Mouse (Mus musculus) MEL (cell line): ENCODE data around the gene 6820408C15Rik. TPM values are rescaled to one million over a fixed set of nuclear protein-coding genes. Genes with fewer than 3 reads are reported as not detected.

ENCODE experiments used
- DNase-seq: peaks from one replicate; pipeline ENCODE4 v3.0.0; 2011; ENCODE audit warnings: low read depth, low spot score
- H3K27ac ChIP-seq: 2 replicates; pipeline ENCODE4 v1.5.1; 2012; ENCODE audit warnings: low read depth, mild to moderate bottlenecking, control low read depth, low read length, moderate library complexity; ENCODE audit not compliant: control insufficient read depth
- H3K27me3 ChIP-seq, 2 experiments: fragments of 150-350 bp in 1 of 2; sonication (generic) in 1 of 2; 2 replicates each; pipeline ENCODE4 v1.6.1; 2012; ENCODE audit warnings: low read length in 2 of 2, mild to moderate bottlenecking in 2 of 2, improper control_type of control experiment in 1 of 2, moderate library complexity in 1 of 2; ENCODE audit not compliant: insufficient read depth in 2 of 2, control insufficient read depth in 1 of 2
- H3K36me3 ChIP-seq, 2 experiments: 2 replicates each; pipeline ENCODE4 v1.6.1; 2012 to 2014; ENCODE audit warnings: low read length in 2 of 2, improper control_type of control experiment in 1 of 2, inconsistent platforms in 1 of 2, mild to moderate bottlenecking in 1 of 2; ENCODE audit not compliant: insufficient read depth in 2 of 2, control insufficient read depth in 1 of 2
- H3K4me1 ChIP-seq, 2 experiments: fragments of 150-350 bp in 1 of 2; sonication (generic) in 1 of 2; 2 replicates each; pipeline ENCODE4 v1.6.1; 2012; ENCODE audit warnings: low read length in 2 of 2, improper control_type of control experiment in 1 of 2, mild to moderate bottlenecking in 1 of 2; ENCODE audit not compliant: insufficient read depth in 2 of 2, control insufficient read depth in 1 of 2
- H3K4me3 ChIP-seq, 2 experiments: fragments of 150-350 bp in 1 of 2; sonication (generic) in 1 of 2; 2 replicates each; pipeline ENCODE4 v1.5.1; 2012; ENCODE audit warnings: low read depth in 2 of 2, low read length in 2 of 2, mild to moderate bottlenecking in 2 of 2, moderate library complexity in 2 of 2, control low read depth in 1 of 2, improper control_type of control experiment in 1 of 2; ENCODE audit not compliant: control insufficient read depth in 1 of 2, insufficient read depth in 1 of 2
- H3K79me2 ChIP-seq: 2 replicates; pipeline ENCODE4 v1.6.1; 2012; ENCODE audit warnings: mild to moderate bottlenecking, low read length, moderate library complexity; ENCODE audit not compliant: control insufficient read depth, poor library complexity, insufficient read depth
- H3K9ac ChIP-seq: 2 replicates; pipeline ENCODE4 v1.6.1; 2012; ENCODE audit warnings: low read depth, mild to moderate bottlenecking, control low read depth, low read length, moderate library complexity; ENCODE audit not compliant: control insufficient read depth, poor library complexity, severe bottlenecking
- H3K9me3 ChIP-seq: fragments of 150-350 bp; sonication (generic); replicated peaks from 2 replicates; pipeline ENCODE4 v1.6.1; 2012; ENCODE audit warnings: mild to moderate bottlenecking, low read length, improper control_type of control experiment, moderate library complexity; ENCODE audit not compliant: insufficient read depth
- BHLHE40 ChIP-seq: IDR thresholded peaks from 2 replicates; pipeline ENCODE4 v1.6.1; 2012; ENCODE audit warnings: low read depth, mild to moderate bottlenecking, inconsistent platforms, low read length, improper control_type of control experiment, borderline replicate concordance
- CHD1 ChIP-seq: IDR thresholded peaks from 2 replicates; pipeline ENCODE4 v1.6.1; 2012; ENCODE audit warnings: low read depth, mild to moderate bottlenecking, inconsistent platforms, low read length, improper control_type of control experiment
- CHD2 ChIP-seq: IDR thresholded peaks from 2 replicates; pipeline ENCODE4 v1.6.1; 2011; ENCODE audit warnings: low read length, improper control_type of control experiment
- CTCF ChIP-seq, 3 experiments: IDR thresholded peaks in 2 of 3; conservative IDR thresholded peaks in 1 of 3; 2 replicates each; pipeline ENCODE4 v1.5.1; 2011 to 2012; ENCODE audit warnings: low read length in 3 of 3, low read depth in 2 of 3, mild to moderate bottlenecking in 2 of 3, improper control_type of control experiment in 1 of 3, inconsistent platforms in 1 of 3, mixed read lengths in 1 of 3, moderate library complexity in 1 of 3; ENCODE audit not compliant: control insufficient read depth in 1 of 3, insufficient read depth in 1 of 3, poor library complexity in 1 of 3, severe bottlenecking in 1 of 3
- E2F4 ChIP-seq: IDR thresholded peaks from 2 replicates; pipeline ENCODE4 v1.6.1; 2011; ENCODE audit warnings: low read depth, low read length, improper control_type of control experiment, borderline replicate concordance
- ELF1 ChIP-seq: IDR thresholded peaks from 2 replicates; pipeline ENCODE4 v1.6.1; 2014; ENCODE audit warnings: low read depth, mild to moderate bottlenecking, inconsistent platforms, low read length, improper control_type of control experiment, moderate library complexity
- GABPA ChIP-seq: IDR thresholded peaks from 2 replicates; pipeline ENCODE4 v1.6.1; 2012; ENCODE audit warnings: low read depth, mild to moderate bottlenecking, inconsistent platforms, low read length, improper control_type of control experiment, moderate library complexity
- GATA1 ChIP-seq: IDR thresholded peaks from 2 replicates; pipeline ENCODE4 v1.6.1; 2011; ENCODE audit warnings: low read depth, low read length, improper control_type of control experiment
- HCFC1 ChIP-seq: IDR thresholded peaks from 2 replicates; pipeline ENCODE4 v1.6.1; 2012; ENCODE audit warnings: low read depth, mild to moderate bottlenecking, inconsistent platforms, low read length, improper control_type of control experiment, moderate library complexity
- JUND ChIP-seq: IDR thresholded peaks from 2 replicates; pipeline ENCODE4 v1.6.1; 2011; ENCODE audit warnings: low read depth, mild to moderate bottlenecking, improper control_type of control experiment, low read length
- KAT2A ChIP-seq: conservative IDR thresholded peaks from 2 replicates; pipeline ENCODE4 v1.6.1; 2012; ENCODE audit warnings: low read depth, low read length, improper control_type of control experiment, inconsistent platforms
- MAFK ChIP-seq: IDR thresholded peaks from 2 replicates; pipeline ENCODE4 v1.6.1; 2011; ENCODE audit warnings: low read depth, mild to moderate bottlenecking, low read length, improper control_type of control experiment, borderline replicate concordance
- MAX ChIP-seq: IDR thresholded peaks from 2 replicates; pipeline ENCODE4 v1.6.1; 2011; ENCODE audit warnings: low read length, improper control_type of control experiment
- MEF2A ChIP-seq: IDR thresholded peaks from 2 replicates; pipeline ENCODE4 v1.6.1; 2014; ENCODE audit warnings: low read depth, mild to moderate bottlenecking, inconsistent platforms, low read length, improper control_type of control experiment; ENCODE audit not compliant: poor library complexity, insufficient replicate concordance, severe bottlenecking; ENCODE audit errors: extremely low read depth
- MXI1 ChIP-seq: IDR thresholded peaks from 2 replicates; pipeline ENCODE4 v1.6.1; 2011; ENCODE audit warnings: mild to moderate bottlenecking, low read depth, low read length, improper control_type of control experiment
- MYB ChIP-seq: IDR thresholded peaks from 2 replicates; pipeline ENCODE4 v1.6.1; 2011; ENCODE audit warnings: mild to moderate bottlenecking, low read depth, low read length, improper control_type of control experiment
- MYC ChIP-seq: IDR thresholded peaks from 2 replicates; pipeline ENCODE4 v1.6.1; 2011; ENCODE audit warnings: low read depth, mild to moderate bottlenecking, low read length, improper control_type of control experiment, moderate library complexity
- NELFE ChIP-seq: IDR thresholded peaks from 2 replicates; pipeline ENCODE4 v1.6.1; 2011; ENCODE audit warnings: low read depth, low read length, improper control_type of control experiment
- NRF1 ChIP-seq: IDR thresholded peaks from 2 replicates; pipeline ENCODE4 v1.6.1; 2014; ENCODE audit warnings: low read depth, mild to moderate bottlenecking, inconsistent platforms, low read length, improper control_type of control experiment, moderate library complexity; ENCODE audit not compliant: poor library complexity, insufficient read depth, severe bottlenecking
- POLR2A ChIP-seq, 2 experiments: IDR thresholded peaks; 2 replicates each; pipeline ENCODE4 v1.6.1; 2011 to 2012; ENCODE audit warnings: low read length in 2 of 2, mild to moderate bottlenecking in 2 of 2, control low read depth in 1 of 2, improper control_type of control experiment in 1 of 2, low read depth in 1 of 2, moderate library complexity in 1 of 2; ENCODE audit not compliant: control insufficient read depth in 1 of 2, insufficient read depth in 1 of 2, poor library complexity in 1 of 2
- POLR2AphosphoS2 ChIP-seq: IDR thresholded peaks from 2 replicates; pipeline ENCODE4 v1.6.1; 2011; ENCODE audit warnings: low read length, improper control_type of control experiment
- POLR2AphosphoS5 ChIP-seq: IDR thresholded peaks from 2 replicates; pipeline ENCODE4 v1.6.1; 2012; ENCODE audit warnings: low read depth, borderline replicate concordance, mild to moderate bottlenecking, inconsistent platforms, low read length, moderate library complexity, mixed read lengths
- RAD21 ChIP-seq: IDR thresholded peaks from 2 replicates; pipeline ENCODE4 v1.6.1; 2011; ENCODE audit warnings: mild to moderate bottlenecking, low read depth, low read length, improper control_type of control experiment
- RCOR1 ChIP-seq: IDR thresholded peaks from 2 replicates; pipeline ENCODE4 v1.6.1; 2012; ENCODE audit warnings: low read depth, mild to moderate bottlenecking, inconsistent platforms, low read length, improper control_type of control experiment
- SIN3A ChIP-seq: IDR thresholded peaks from 2 replicates; pipeline ENCODE4 v1.6.1; 2012; ENCODE audit warnings: low read length, improper control_type of control experiment, inconsistent platforms
- TAL1 ChIP-seq: IDR thresholded peaks from 2 replicates; pipeline ENCODE4 v1.6.1; 2012; ENCODE audit warnings: mild to moderate bottlenecking, inconsistent platforms, low read length, moderate library complexity, mixed read lengths
- TBP ChIP-seq: IDR thresholded peaks from 2 replicates; pipeline ENCODE4 v1.8.0; 2011; ENCODE audit warnings: low read depth, low read length, improper control_type of control experiment
- TCF12 ChIP-seq: IDR thresholded peaks from 2 replicates; pipeline ENCODE4 v1.6.1; 2014; ENCODE audit warnings: low read depth, mild to moderate bottlenecking, inconsistent platforms, low read length, improper control_type of control experiment, moderate library complexity
- UBTF ChIP-seq: IDR thresholded peaks from 2 replicates; pipeline ENCODE4 v1.6.1; 2012; ENCODE audit warnings: low read depth, mild to moderate bottlenecking, inconsistent platforms, low read length, improper control_type of control experiment, moderate library complexity, borderline replicate concordance; ENCODE audit not compliant: insufficient read depth
- USF1 ChIP-seq: IDR thresholded peaks from 2 replicates; pipeline ENCODE4 v1.6.1; 2014; ENCODE audit warnings: low read depth, mild to moderate bottlenecking, inconsistent platforms, low read length, improper control_type of control experiment, moderate library complexity
- USF2 ChIP-seq, 2 experiments: IDR thresholded peaks; 2 replicates each; pipeline ENCODE4 v1.6.1; 2011 to 2012; ENCODE audit warnings: improper control_type of control experiment in 2 of 2, low read length in 2 of 2, borderline replicate concordance in 1 of 2, inconsistent platforms in 1 of 2, low read depth in 1 of 2, mild to moderate bottlenecking in 1 of 2; ENCODE audit not compliant: insufficient read depth in 1 of 2
- ZC3H11A ChIP-seq: IDR thresholded peaks from 2 replicates; pipeline ENCODE4 v1.6.1; 2012; ENCODE audit warnings: low read depth, mild to moderate bottlenecking, inconsistent platforms, low read length, improper control_type of control experiment
- ZKSCAN1 ChIP-seq: IDR thresholded peaks from 2 replicates; pipeline ENCODE4 v1.6.1; 2012; ENCODE audit warnings: low read depth, mild to moderate bottlenecking, inconsistent platforms, low read length, improper control_type of control experiment, moderate library complexity
- ZMIZ1 ChIP-seq: IDR thresholded peaks from 2 replicates; pipeline ENCODE4 v1.6.1; 2012; ENCODE audit warnings: low read depth, mild to moderate bottlenecking, inconsistent platforms, low read length, improper control_type of control experiment, moderate library complexity
- ZNF384 ChIP-seq: IDR thresholded peaks from 2 replicates; pipeline ENCODE4 v1.6.1; 2012; ENCODE audit warnings: low read depth, mild to moderate bottlenecking, inconsistent platforms, low read length, improper control_type of control experiment
- polyA plus RNA-seq, 2 experiments: library from polyadenylated mRNA; stranded (reverse) in 1 of 2; unstranded in 1 of 2; fragments of >175 nt in 1 of 2; fragments of >200 nt in 1 of 2; gene quantifications; 2 replicates each; pipeline versions ENCODE4 v1.2.1 to v1.2.4; 2012; ENCODE audit warnings: low replicate concordance in 2 of 2, low read depth in 1 of 2; ENCODE audit not compliant: insufficient read length in 2 of 2, insufficient read depth in 1 of 2, missing spikeins in 1 of 2
- total RNA-seq: library from RNA; depleted of rRNA; stranded (reverse); fragments of 300-350 nt; gene quantifications from 2 replicates; pipeline ENCODE4 v1.2.3, GENCODE M21; 2012

Gene 6820408C15Rik
- total and polyA plus RNA-seq, 3 experiments, result 0.08 to 0.31 TPM; not detected in 1

DNA sequence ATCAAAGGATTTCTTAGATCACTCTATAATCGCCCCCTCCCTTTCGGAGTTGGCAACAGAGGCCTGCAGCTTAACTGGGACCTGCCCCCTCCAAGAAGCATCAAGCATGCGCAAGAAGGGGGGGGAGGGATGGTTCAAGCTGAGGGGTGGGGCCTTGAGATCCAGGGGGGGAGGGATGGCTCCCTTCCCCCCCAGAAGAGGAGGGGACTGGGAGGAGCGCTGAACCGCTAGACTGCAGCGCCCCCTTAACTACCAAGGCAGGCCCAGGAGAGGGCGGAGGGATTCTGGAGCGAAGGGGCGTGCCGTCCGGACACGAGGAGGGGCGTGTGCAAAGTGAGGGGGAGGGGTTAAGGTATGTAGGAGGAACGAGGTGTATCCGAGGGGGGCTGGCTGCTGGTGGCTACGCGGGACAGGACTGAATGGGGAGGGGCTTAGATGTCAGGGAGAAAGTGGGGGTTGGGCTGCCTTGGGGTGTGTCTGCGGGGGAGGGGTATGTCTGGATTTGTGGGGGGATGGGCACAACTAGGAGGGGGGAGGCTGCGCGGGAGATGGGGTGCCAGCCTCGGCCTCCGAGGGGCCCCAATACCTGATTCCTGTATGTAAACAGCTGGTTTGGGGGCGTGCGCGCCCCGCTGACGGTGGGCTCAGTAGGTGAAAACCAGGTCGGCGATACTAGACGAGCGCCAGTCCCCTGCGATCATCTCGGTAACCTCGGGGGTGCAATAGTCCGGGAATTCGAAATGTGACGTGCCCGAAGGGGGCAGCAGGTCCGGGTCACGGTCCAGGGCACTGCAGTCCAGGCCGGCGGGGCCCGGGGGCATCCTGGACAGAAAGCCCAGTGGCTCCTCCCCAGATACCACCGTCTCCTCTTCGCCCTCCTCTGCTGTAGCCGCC lies 19.0 kb upstream of the 6820408C15Rik start:
- Histone ChIP-seq H3K27me3 (no peaks in the 10 kb centered on the region), H3K9ac (peak overlapping the region; percentile 95), H3K9me3 (no peaks in the 10 kb centered on the region), H3K36me3 (peaks cover 0 to 6% of the 10 kb centered on the region in 2 experiments; a peak in 1 of 4 replicates), H3K4me3 (peak overlapping the region; percentile 85), H3K4me1 (peaks cover 5 to 28% of the 10 kb centered on the region in 2 experiments), H3K79me2 (peaks cover 14% of the 10 kb centered on the region), H3K27ac (peak overlapping the region; percentile 86)
- peak; percentile 98 for DNase-seq
- peak; percentile 25; the same call in 1 of the 2 replicates for TF ChIP-seq BHLHE40
- no peak for TF ChIP-seq POLR2AphosphoS5
- peak; percentile 72 for TF ChIP-seq MAX
- no peak for TF ChIP-seq RAD21
- no peak for TF ChIP-seq GATA1
- no peak for TF ChIP-seq JUND
- no peak for TF ChIP-seq MAFK
- TF ChIP-seq HCFC1, result peak; percentile 66
- TF ChIP-seq MEF2A, result no peak
- TF ChIP-seq MYC, result peak; percentile 76
- no peak for TF ChIP-seq ZC3H11A
- no peak for TF ChIP-seq USF2 (IDR thresholded peaks at IDR 0.05; ENCODE audit: borderline replicate concordance in 1 of 2, insufficient read depth in 1 of 2, low read depth in 1 of 2, low read length in 2 of 2)
- TF ChIP-seq UBTF, result no peak
- TF ChIP-seq SIN3A, result peak; percentile 66
- TF ChIP-seq MYB, result no peak
- TF ChIP-seq ZNF384, result no peak
- TF ChIP-seq CTCF (IDR thresholded peaks at IDR 0.05 in 2 of 3, conservative IDR thresholded peaks at IDR 0.05 in 1 of 3; ENCODE audit: control insufficient read depth in 1 of 3, insufficient read depth in 1 of 3, low read depth in 2 of 3, low read length in 3 of 3, poor library complexity in 1 of 3, severe bottlenecking in 1 of 3), result peak in 2 of 3 experiments; percentile 33 to 35; a peak in 4 of 6 replicates
- peak; percentile 60; the same call in 1 of the 2 replicates for TF ChIP-seq TCF12
- peak; percentile 81 for TF ChIP-seq NRF1
- peak; percentile 84 for TF ChIP-seq CHD2
- peak; percentile 67 for TF ChIP-seq ZMIZ1
- TF ChIP-seq RCOR1, result no peak
- TF ChIP-seq TAL1, result no peak
- TF ChIP-seq ZKSCAN1, result no peak
- 0 out of 2 replicates have a peak, but pooled peaks have one; percentile 34 for TF ChIP-seq ELF1
- no peak for TF ChIP-seq POLR2A (IDR thresholded peaks at IDR 0.05; ENCODE audit: control insufficient read depth in 1 of 2, insufficient read depth in 1 of 2, low read depth in 1 of 2, low read length in 2 of 2, poor library complexity in 1 of 2)
- TF ChIP-seq CHD1, result no peak
- peak; percentile 63; the same call in 1 of the 2 replicates for TF ChIP-seq POLR2AphosphoS2
- no peak for TF ChIP-seq TBP
- TF ChIP-seq USF1, result peak; percentile 54
- no peak for TF ChIP-seq NELFE
- TF ChIP-seq KAT2A, result no peak; the same call in 1 of the 2 replicates
- TF ChIP-seq E2F4, result no peak
- no peak for TF ChIP-seq GABPA
- peak; percentile 82 for TF ChIP-seq MXI1
